Mouse (Mus musculus) left cerebral cortex, postnatal 36 days (tissue): ENCODE data around the gene Krtap29-1. TPM values are rescaled to one million over a fixed set of nuclear protein-coding genes. Genes with fewer than 3 reads are reported as not detected.

ENCODE experiments used
- DNase-seq, 2 experiments: peaks; one replicate each; pipeline ENCODE4 v3.0.0; 2021 to 2022; ENCODE audit warnings: low spot score in 2 of 2, mixed read lengths in 1 of 2
- intact Hi-C: fragments of 180-260 bp; cut with DNase I; formaldehyde crosslinking; loops from one replicate; pipeline ENCODE4 v1.15.1; 2025
- total RNA-seq, 2 experiments: library from RNA; stranded (reverse); gene quantifications; 2 replicates each; pipeline ENCODE4 v1.2.3; 2021

The Krtap29-1 gene
- total RNA-seq, 2 experiments from 2014 or later: not detected

GRCm38 (mm10) chr11:99965961-99966360, 12.9 kb downstream of the Krtap29-1 start:
- intact Hi-C loops: no loop called here

GRCm38 (mm10) chr11:99964213-99964612, 14.6 kb downstream of the Krtap29-1 start:
- intact Hi-C loops: no loop called here
- DNase-seq: no peak

More at GRCm38 (mm10) chr11:99965961-99966360, 12.9 kb downstream of the Krtap29-1 start:
- DNase-seq: no peak

- intact Hi-C loops: no loop called here
- DNase-seq: no peak
These were observed 30.7 kb downstream of the Krtap29-1 start, which contains the start of gene Krtap9-5 for GRCm38 (mm10) chr11:99948175-99948574. Krtap9-5 (plus strand) TSS chr11:99948475.

- intact Hi-C loops: no loop called here
- DNase-seq: no peak
These were observed 41.0 kb downstream of the Krtap29-1 start for GRCm38 (mm10) chr11:99937751-99938264.

GRCm38 (mm10) chr11:99935991-99936390, 42.9 kb downstream of the Krtap29-1 start, which contains the start of gene Krtap31-2:
Krtap31-2 (plus strand) TSS chr11:99936291.
- no peak for DNase-seq
- intact Hi-C loops: no loop called here

Other genes with a start within 250 kb of the Krtap29-1 start
- gene Gm14180, start 244.8 kb downstream of the Krtap29-1 start, total RNA-seq: not detected
- gene Gm11595, start 206.1 kb downstream of the Krtap29-1 start, total RNA-seq: not detected
- gene Krtap4-8, start 198.3 kb downstream of the Krtap29-1 start, total RNA-seq: not detected
- not detected for gene Krtap4-9, start 193.9 kb downstream of the Krtap29-1 start, total RNA-seq
- not detected for gene Gm11596, start 185.6 kb downstream of the Krtap29-1 start, total RNA-seq
- not detected for gene Gm11569, start 180.1 kb downstream of the Krtap29-1 start, total RNA-seq
- gene Gm11554, start 174.6 kb downstream of the Krtap29-1 start, total RNA-seq: not detected
- gene Krtap4-13, start 169.2 kb downstream of the Krtap29-1 start, total RNA-seq: not detected
- gene Gm11564, start 163.4 kb downstream of the Krtap29-1 start, total RNA-seq: not detected
- gene 2300003K06Rik, start 141.0 kb downstream of the Krtap29-1 start, total RNA-seq: not detected
- not detected for gene Krtap4-16, start 127.4 kb downstream of the Krtap29-1 start, total RNA-seq
- not detected for gene Gm11568, start 121.1 kb downstream of the Krtap29-1 start, total RNA-seq
- gene Gm11559, start 114.6 kb downstream of the Krtap29-1 start, total RNA-seq: not detected
- gene Krtap9-1, start 105.7 kb downstream of the Krtap29-1 start, total RNA-seq: not detected
- not detected for gene Gm11567, start 99.9 kb downstream of the Krtap29-1 start, total RNA-seq
- gene Krtap31-1, start 71.1 kb downstream of the Krtap29-1 start, total RNA-seq: not detected
- gene Gm11565, start 64.3 kb downstream of the Krtap29-1 start, total RNA-seq: not detected
- not detected for gene Krtap31-2, start 42.8 kb downstream of the Krtap29-1 start, total RNA-seq
- gene Krtap9-5, start 30.6 kb downstream of the Krtap29-1 start, total RNA-seq: not detected
- not detected for gene Krtap16-1, start 7.5 kb upstream of the Krtap29-1 start, total RNA-seq
- gene Krtap17-1, start 14.9 kb upstream of the Krtap29-1 start, total RNA-seq: not detected
- gene Krt33a, start 37.2 kb upstream of the Krtap29-1 start, total RNA-seq: not detected
- gene Krt33b, start 50.8 kb upstream of the Krtap29-1 start, total RNA-seq: not detected
- gene Krt34, start 62.5 kb upstream of the Krtap29-1 start, total RNA-seq: not detected
- gene Krt31, start 71.5 kb upstream of the Krtap29-1 start, total RNA-seq: not detected
- gene Krt32, start 109.2 kb upstream of the Krtap29-1 start, total RNA-seq: not detected
- not detected for gene Krt35, start 117.2 kb upstream of the Krtap29-1 start, total RNA-seq
- gene Krt36, start 126.6 kb upstream of the Krtap29-1 start, total RNA-seq: not detected
- not detected for gene Krt13, start 142.5 kb upstream of the Krtap29-1 start, total RNA-seq
- gene Krt15, start 156.9 kb upstream of the Krtap29-1 start, total RNA-seq: not detected
- not detected for gene Krt19, start 169.6 kb upstream of the Krtap29-1 start, total RNA-seq
- gene Krt9, start 214.2 kb upstream of the Krtap29-1 start, total RNA-seq: 1 to 10 TPM; 2.0 to 4.0 TPM
- not detected for gene Krt14, start 228.5 kb upstream of the Krtap29-1 start, total RNA-seq